Mouse (Mus musculus) liver, postnatal 0 days (tissue): ENCODE data around the gene Anapc15-ps. TPM values are rescaled to one million over a fixed set of nuclear protein-coding genes. Genes with fewer than 3 reads are reported as not detected.

ENCODE experiments used
- ATAC-seq: fragments of 200-750 bp; cut with Nextera tagmentation; 2 replicates; pipeline ENCODE4 v1.8.0; 2017; ENCODE audit warnings: mild to moderate bottlenecking, moderate library complexity
- DNase-seq: peaks from one replicate; pipeline ENCODE4 v3.0.0-alpha.2; 2016
- H3K27ac ChIP-seq: fragments of 300-500 bp; sonication (generic); 2 replicates; pipeline ENCODE4 v1.5.1; 2014; ENCODE audit warnings: antibody characterized with exemption, moderate library complexity, mild to moderate bottlenecking, low read depth
- H3K27me3 ChIP-seq: fragments of 300-500 bp; sonication (generic); 2 replicates; pipeline ENCODE4 v1.6.1; 2014; ENCODE audit warnings: low read length, control low read depth, mixed read lengths; ENCODE audit not compliant: insufficient read depth
- H3K36me3 ChIP-seq: fragments of 300-500 bp; sonication (generic); replicated peaks from 2 replicates; pipeline ENCODE4 v1.6.1; 2014; ENCODE audit warnings: mild to moderate bottlenecking, control low read depth, low read length, moderate library complexity, mixed read lengths; ENCODE audit not compliant: insufficient read depth
- H3K4me1 ChIP-seq: fragments of 300-500 bp; sonication (generic); 2 replicates; pipeline ENCODE4 v1.6.1; 2014; ENCODE audit warnings: antibody characterized with exemption, mild to moderate bottlenecking, control low read depth; ENCODE audit not compliant: insufficient read depth
- H3K4me2 ChIP-seq: fragments of 300-500 bp; sonication (generic); 2 replicates; pipeline ENCODE4 v1.6.1; 2014; ENCODE audit warnings: low read depth, mild to moderate bottlenecking, low read length, moderate library complexity, mixed read lengths
- H3K4me3 ChIP-seq: fragments of 300-500 bp; sonication (generic); 2 replicates; pipeline ENCODE4 v1.5.1; 2014; ENCODE audit warnings: low read depth, low read length
- H3K9ac ChIP-seq: fragments of 300-500 bp; sonication (generic); replicated peaks from 2 replicates; pipeline ENCODE4 v1.6.1; 2014; ENCODE audit warnings: mild to moderate bottlenecking, moderate library complexity
- H3K9me3 ChIP-seq: fragments of 300-500 bp; sonication (generic); 2 replicates; pipeline ENCODE4 v1.6.1; 2016; ENCODE audit warnings: mild to moderate bottlenecking, control low read depth, low read length, mixed read lengths
- CTCF ChIP-seq: sonication (generic); IDR thresholded peaks from 2 replicates; pipeline ENCODE4 v1.5.1; 2016; ENCODE audit warnings: antibody characterized with exemption, low read depth
- EP300 ChIP-seq: IDR thresholded peaks from 2 replicates; pipeline ENCODE4 v1.6.1; 2016; ENCODE audit warnings: antibody characterized with exemption, low read depth, mild to moderate bottlenecking
- WGBS: fragments of 180-500 bp; shearing (Covaris S2); extraction: QIAGEN DNeasy Blood & Tissue Kit; methylation state at CpG from one replicate; pipeline ENCODE4 v1.1.7; 2014; ENCODE audit not compliant: insufficient replicate concordance; 5-methylcytosine and 5-hydroxymethylcytosine counted together
- polyA plus RNA-seq: library from polyadenylated mRNA; unstranded; fragments of >200 nt; fragmentation: Nextera tagmentation; extraction: Ambion mirVana; gene quantifications from 2 replicates; pipeline ENCODE4 v1.2.1, GENCODE M21; 2015

The Anapc15-ps gene
- polyA plus RNA-seq, 1 experiment from 2014 or later, result not detected

- Histone ChIP-seq H3K9ac (no peak overlapping the region), H3K36me3 (no peaks in the 10 kb centered on the region), H3K4me1 (no peaks in the 10 kb centered on the region), H3K4me2 (no peak overlapping the region), H3K27me3 (no peaks in the 10 kb centered on the region), H3K27ac (no peak overlapping the region), H3K9me3 (no peaks in the 10 kb centered on the region), H3K4me3 (no peak overlapping the region)
- ATAC-seq, result no peak
- no peak for TF ChIP-seq CTCF
- no peak for TF ChIP-seq EP300
- DNase-seq, result no peak
- WGBS, result 68% methylated on average over 3 of the region's 3 CpGs
These were observed 5.8 kb downstream of the Anapc15-ps start for GRCm38 (mm10) chr10:95667371-95668030.

- 78% methylated on average over 2 of the region's 2 CpGs for WGBS
- DNase-seq, result no peak
These were observed 6.5 kb downstream of the Anapc15-ps start for GRCm38 (mm10) chr10:95666791-95667190.

DNA sequence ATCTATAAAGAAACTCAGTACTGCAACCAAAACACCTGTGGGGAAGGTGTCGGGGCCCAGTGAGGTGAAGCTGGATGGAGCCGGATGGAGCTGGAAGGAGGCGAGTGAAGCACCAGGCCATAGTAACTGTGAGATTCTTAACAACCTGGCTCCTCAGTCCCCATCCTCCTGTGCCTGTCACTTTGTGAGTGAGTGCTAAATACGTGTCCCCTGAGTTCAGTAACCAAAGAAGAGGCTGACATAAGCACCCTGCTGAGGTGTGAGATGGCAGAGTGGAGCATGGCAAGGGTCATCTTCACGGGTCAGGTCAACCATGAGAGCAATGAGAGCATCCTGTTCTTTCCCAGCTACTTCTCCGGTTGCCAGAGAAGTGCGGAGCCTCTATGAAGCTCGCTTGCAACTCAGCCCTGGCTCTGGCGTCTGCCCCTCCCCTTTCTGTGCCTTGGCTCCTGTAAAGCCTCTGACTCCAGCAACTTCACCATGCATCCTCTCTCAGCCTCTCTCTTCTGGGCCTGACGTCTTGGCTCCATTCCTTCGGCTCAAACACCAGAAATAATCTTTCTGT is 7.7 kb downstream of the Anapc15-ps start:
- no peaks in the 10 kb centered on the region for H3K9me3 ChIP-seq
- H3K4me2 ChIP-seq, result no peak overlapping the region
- H3K27me3 ChIP-seq, result no peaks in the 10 kb centered on the region
- H3K27ac ChIP-seq, result no peak overlapping the region
- H3K4me3 ChIP-seq, result no peak overlapping the region
- no peak for ATAC-seq
- H3K36me3 ChIP-seq, result no peaks in the 10 kb centered on the region
- no peaks in the 10 kb centered on the region; the same call in 1 of the 2 replicates for H3K4me1 ChIP-seq
- no peak for DNase-seq
- no peak overlapping the region for H3K9ac ChIP-seq
- 62% methylated on average over 11 of the region's 11 CpGs for WGBS
- TF ChIP-seq EP300 (no peak), CTCF (no peak)

More at GRCm38 (mm10) chr10:95666791-95667190, 6.5 kb downstream of the Anapc15-ps start:
- no peaks in the 10 kb centered on the region for H3K36me3 ChIP-seq
- ATAC-seq, result no peak
- no peak overlapping the region for H3K4me2 ChIP-seq
- no peak for TF ChIP-seq CTCF
- no peak for TF ChIP-seq EP300
- H3K9me3 ChIP-seq, result no peaks in the 10 kb centered on the region
- no peaks in the 10 kb centered on the region for H3K4me1 ChIP-seq
- no peaks in the 10 kb centered on the region for H3K27me3 ChIP-seq
- H3K27ac ChIP-seq, result no peak overlapping the region
- no peak overlapping the region for H3K9ac ChIP-seq
- H3K4me3 ChIP-seq, result no peak overlapping the region

DNA sequence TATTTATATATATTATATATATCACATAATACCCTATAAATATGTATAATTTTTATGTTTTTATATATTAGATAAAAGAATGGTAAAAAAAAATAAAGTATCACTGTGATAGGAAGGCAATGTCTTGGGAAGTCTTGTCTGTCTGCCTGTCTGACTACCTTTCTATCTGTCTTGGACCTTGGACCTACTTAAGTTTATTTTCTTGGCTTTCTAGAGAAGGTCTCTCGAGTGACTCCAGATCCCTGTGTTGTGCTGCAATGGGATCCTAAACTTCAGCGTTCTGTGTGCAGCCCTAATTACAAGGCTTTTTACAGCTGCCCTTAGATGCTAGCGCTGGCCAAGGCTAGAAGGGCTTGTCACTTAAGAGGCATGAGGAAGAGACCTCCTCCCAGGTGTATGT is 8.6 kb downstream of the Anapc15-ps start:
- TF ChIP-seq EP300 (no peak), CTCF (no peak)
- Histone ChIP-seq H3K36me3 (no peaks in the 10 kb centered on the region), H3K9me3 (no peaks in the 10 kb centered on the region), H3K9ac (no peak overlapping the region), H3K27ac (no peak overlapping the region), H3K4me2 (no peak overlapping the region), H3K4me3 (no peak overlapping the region), H3K27me3 (no peaks in the 10 kb centered on the region), H3K4me1 (peaks cover 5% of the 10 kb centered on the region)
- ATAC-seq, result no peak
- WGBS, result 73% methylated on average over 3 of the region's 3 CpGs
- DNase-seq, result no peak

- WGBS, result 67% methylated on average over 6 of the region's 6 CpGs
- ATAC-seq, result no peak
- TF ChIP-seq EP300, result no peak
- no peak for TF ChIP-seq CTCF
These were observed 12.9 kb downstream of the Anapc15-ps start for GRCm38 (mm10) chr10:95660356-95660755.

DNA sequence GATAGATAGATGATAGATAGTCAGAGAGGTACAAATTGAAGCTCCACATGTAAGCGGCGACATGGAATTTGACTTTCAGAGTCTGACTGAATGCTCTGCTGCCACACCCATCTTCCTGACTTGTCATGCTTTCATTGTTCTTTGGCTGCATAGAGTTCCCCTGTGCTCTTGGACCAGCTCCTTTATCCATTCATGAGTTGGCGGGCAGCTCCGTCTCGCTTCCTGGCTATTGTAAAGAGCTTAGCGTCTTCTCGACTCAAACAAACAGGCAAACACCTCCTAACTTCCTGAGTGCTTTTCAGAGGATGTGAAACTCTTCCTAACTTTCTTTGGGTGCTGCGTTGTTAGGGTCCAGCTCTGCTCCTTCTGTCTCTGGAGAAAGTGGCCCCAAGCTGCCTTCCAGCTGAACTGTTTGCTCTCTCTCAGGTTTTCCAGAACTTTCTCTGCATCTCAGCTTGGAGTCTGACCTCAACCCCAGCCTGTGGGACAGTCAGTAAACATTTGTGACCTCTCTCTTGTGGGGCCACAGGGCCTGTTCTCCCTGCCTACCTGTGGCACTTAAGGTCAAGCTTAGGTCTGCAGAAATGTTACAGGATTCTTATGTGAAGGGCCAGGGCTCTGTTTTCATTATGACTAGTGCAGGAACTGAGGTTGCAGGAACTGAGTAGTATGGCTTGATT is 13.6 kb downstream of the Anapc15-ps start:
- Histone ChIP-seq H3K4me1 (peaks cover 8% of the 10 kb centered on the region), H3K9ac (no peak overlapping the region), H3K4me3 (no peak overlapping the region), H3K36me3 (no peaks in the 10 kb centered on the region), H3K27me3 (no peaks in the 10 kb centered on the region), H3K9me3 (no peaks in the 10 kb centered on the region), H3K4me2 (no peak overlapping the region), H3K27ac (no peak overlapping the region)
- 55% methylated on average over 8 of the region's 8 CpGs for WGBS
- TF ChIP-seq CTCF (no peak), EP300 (no peak)
- no peak for DNase-seq
- ATAC-seq, result no peak

More at GRCm38 (mm10) chr10:95660356-95660755, 12.9 kb downstream of the Anapc15-ps start:
- no peaks in the 10 kb centered on the region for H3K36me3 ChIP-seq
- no peaks in the 10 kb centered on the region for H3K9me3 ChIP-seq
- H3K9ac ChIP-seq, result no peak overlapping the region
- H3K27me3 ChIP-seq, result no peaks in the 10 kb centered on the region
- H3K4me1 ChIP-seq, result peaks cover 8% of the 10 kb centered on the region
- no peak overlapping the region for H3K4me3 ChIP-seq
- DNase-seq, result no peak
- H3K4me2 ChIP-seq, result no peak overlapping the region
- no peak overlapping the region for H3K27ac ChIP-seq
